22 mouse cellular contexts compared by ENCODE assay signal in the genomic region with DNA sequence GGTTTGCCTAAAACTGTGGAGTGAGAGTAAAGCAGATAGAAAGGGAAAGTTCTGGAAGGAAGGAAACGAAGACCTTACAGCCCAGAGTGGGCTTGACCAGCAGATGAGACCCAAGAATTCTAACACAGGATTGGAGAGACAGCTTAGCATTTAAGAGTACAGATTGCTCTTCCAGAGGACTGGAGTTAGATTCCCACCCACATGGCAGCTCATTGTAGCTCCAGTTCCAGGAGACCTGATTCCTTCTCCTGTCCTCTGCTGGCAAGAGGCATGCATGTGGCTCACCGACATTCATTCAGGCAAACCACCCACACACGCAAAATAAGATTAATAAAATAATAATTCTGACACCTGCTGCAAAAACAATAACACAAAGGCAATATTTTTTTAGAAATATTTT. TPM values are rescaled to one million over a fixed set of nuclear protein-coding genes. Genes with fewer than 3 reads are reported as not detected.
DNase-seq lines count a peak whose midpoint lies in the region; ATAC-seq and TF ChIP-seq lines count a peak whose summit lies in the region.
"Had no signal": no experiment of that assay in that cellular context is flagged by ENCODE, and none has a peak within 500 bp of the region (broad histone marks: within the 10 kb centered on the region; RNA-seq: fewer than 3 reads in every experiment).

No protein-coding gene starts in this region.

- no peak for TF ChIP-seq CTCF in left cerebral cortex, adult 2 months (IDR thresholded peaks at IDR 0.05)

- H3K4me3 ChIP-seq in left cerebral cortex, adult 2 months: no peak overlapping the region
- H3K4me3 ChIP-seq: embryonic facial prominence, embryonic 10.5 days; embryonic facial prominence, embryonic 12.5 days; forebrain, embryonic 13.5 days; forebrain, embryonic 15.5 days had no signal

- peak overlapping the region; percentile 21; the same call in 1 of the 2 replicates for H3K27ac ChIP-seq in left cerebral cortex, adult 2 months
- H3K27ac ChIP-seq: embryonic facial prominence, embryonic 10.5 days; embryonic facial prominence, embryonic 12.5 days; forebrain, embryonic 13.5 days; forebrain, embryonic 15.5 days had no signal

- intact Hi-C loops in left cerebral cortex, adult 2 months (cut with DNase I): no loop called here
- intact Hi-C loops in left cerebral cortex, postnatal 10 days (cut with DNase I): no loop called here

- DNase-seq in frontal cortex, postnatal 10 days (ENCODE audit: low spot score in 2 of 2): no peak
- no peak for DNase-seq in left cerebral cortex, adult 2 months (ENCODE audit: extremely low spot score in 1 of 2, low spot score in 2 of 2)
- no peak for DNase-seq in left cerebral cortex, postnatal 10 days (ENCODE audit: extremely low spot score in 1 of 2, low spot score in 2 of 2)
- peak; percentile 11 to 14 for DNase-seq in right cerebral cortex, adult 2 months (ENCODE audit: low spot score in 2 of 2)
- no peak for DNase-seq in right cerebral cortex, postnatal 14 days
- DNase-seq: adrenal gland, adult 8-10 months; adrenal gland, postnatal 14 days; adrenal gland, postnatal 36 days; B cell, adult 2 months; cerebellum, adult 11 months; cerebellum, adult 18-20 months; cerebellum, adult 8-10 months; cerebellum, postnatal 25 days; forebrain, postnatal 0 days had no signal

- ATAC-seq in frontal cortex, adult (ENCODE audit: low TSS enrichment): peak; percentile 98
- ATAC-seq: activated CD4-positive, CD25-positive, alpha-beta regulatory T cell, adult 4 months; CD4-positive, CD25-positive, alpha-beta regulatory T cell, adult 4 months; forebrain, embryonic 13.5 days; forebrain, embryonic 15.5 days; forebrain, postnatal 0 days; Patski had no signal

RNA-seq across cellular contexts. Expression of gene Cd44, which starts 20.6 kb away (rescaled TPM):
- 1 to 10 TPM; 2.9 to 4.4 TPM for total RNA-seq in left cerebral cortex, adult 2 months (2021)
- total RNA-seq in left cerebral cortex, postnatal 10 days (2021): 10 to 100 TPM; 10.8 to 13.1 TPM

Comparison
In these comparisons a context has a peak if more than half of its experiments do, and no peak if none do; other contexts are left out.
1. DNase-seq: peak in right cerebral cortex, adult 2 months (2 of 2); none in frontal cortex, postnatal 10 days (0 of 2), left cerebral cortex, adult 2 months (0 of 2), left cerebral cortex, postnatal 10 days (0 of 2) and right cerebral cortex, postnatal 14 days (single experiment).